Mouse (Mus musculus) gastrocnemius, adult 2 months (tissue): ENCODE measurements around the gene Fam180a. TPM values are rescaled to one million over a fixed set of nuclear protein-coding genes. Genes with fewer than 3 reads are reported as not detected.

Experiments used
- DNase-seq: peaks from one replicate; pipeline ENCODE4 v3.0.0; 2022
- H3K27ac ChIP-seq: fragments of 200-600 bp; 2 replicates; pipeline ENCODE4 v1.8.1; 2022; ENCODE audit warnings: mild to moderate bottlenecking
- H3K4me3 ChIP-seq: fragments of 200-600 bp; 2 replicates; pipeline ENCODE4 v1.8.1; 2022; ENCODE audit warnings: mild to moderate bottlenecking, moderate library complexity
- CTCF ChIP-seq: fragments of 200-600 bp; IDR thresholded peaks from 2 replicates; pipeline ENCODE4 v1.8.1; 2022; ENCODE audit warnings: antibody characterized with exemption, mild to moderate bottlenecking, moderate library complexity
- intact Hi-C: fragments of 180-260 bp; cut with DNase I; formaldehyde crosslinking; loops from one replicate; pipeline ENCODE4 v1.15.1; 2025
- total RNA-seq, 2 experiments: library from RNA; stranded (reverse); gene quantifications; 2 replicates each; pipeline ENCODE4 v1.2.3; 2021

Fam180a gene
- total RNA-seq, 2 experiments from 2014 or later = 0.36 to 2.0 TPM

GRCm38 (mm10) chr6:35303355-35303900 is 22.5 kb downstream of the Fam180a start:
- intact Hi-C loops = no loop called here
- DNase-seq = no peak

GRCm38 (mm10) chr6:35302581-35302980 is 23.4 kb downstream of the Fam180a start:
- H3K27ac ChIP-seq = no peak overlapping the region
- H3K4me3 ChIP-seq = no peak overlapping the region
- TF ChIP-seq CTCF = no peak
- no peak for DNase-seq
- intact Hi-C loops = no loop called here

More at GRCm38 (mm10) chr6:35303355-35303900, 22.5 kb downstream of the Fam180a start:
- TF ChIP-seq CTCF = no peak
- Histone ChIP-seq H3K4me3 (no peak overlapping the region), H3K27ac (no peak overlapping the region)

GRCm38 (mm10) chr6:35298323-35298722 is 27.6 kb downstream of the Fam180a start:
- TF ChIP-seq CTCF = no peak
- Histone ChIP-seq H3K4me3 (no peak overlapping the region), H3K27ac (no peak overlapping the region)
- DNase-seq = no peak
- intact Hi-C loops = no loop called here

GRCm38 (mm10) chr6:35297516-35298227 is 28.3 kb downstream of the Fam180a start:
- intact Hi-C loops = no loop called here
- no peak overlapping the region for H3K27ac ChIP-seq
- no peak for TF ChIP-seq CTCF
- no peak overlapping the region for H3K4me3 ChIP-seq
- no peak for DNase-seq

GRCm38 (mm10) chr6:35297001-35297400 is 28.9 kb downstream of the Fam180a start:
- intact Hi-C loops = no loop called here
- TF ChIP-seq CTCF = no peak
- no peak overlapping the region for H3K4me3 ChIP-seq
- DNase-seq = peak; percentile 33
- H3K27ac ChIP-seq = no peak overlapping the region

- intact Hi-C loops = no loop called here
- TF ChIP-seq CTCF = no peak
- H3K27ac ChIP-seq = no peak overlapping the region
- DNase-seq = no peak
- H3K4me3 ChIP-seq = no peak overlapping the region
These were observed 31.0 kb downstream of the Fam180a start for GRCm38 (mm10) chr6:35294964-35295363.

- no peak for TF ChIP-seq CTCF
- no peak for DNase-seq
- H3K27ac ChIP-seq = no peak overlapping the region
- H3K4me3 ChIP-seq = no peak overlapping the region
- intact Hi-C loops = no loop called here
These were observed 36.3 kb downstream of the Fam180a start for GRCm38 (mm10) chr6:35289676-35290075.

- no peak for TF ChIP-seq CTCF
- no peak for DNase-seq
- Histone ChIP-seq H3K4me3 (no peak overlapping the region), H3K27ac (peak overlapping the region; percentile 28; the same call in 1 of the 2 replicates)
- intact Hi-C loops = no loop called here
These were observed 37.0 kb downstream of the Fam180a start for GRCm38 (mm10) chr6:35288920-35289319.

GRCm38 (mm10) chr6:35288114-35288761 is 37.7 kb downstream of the Fam180a start:
- intact Hi-C loops = no loop called here
- Histone ChIP-seq H3K27ac (peak overlapping the region; percentile 28; the same call in 1 of the 2 replicates), H3K4me3 (no peak overlapping the region)
- TF ChIP-seq CTCF = no peak; the same call in 1 of the 2 replicates
- DNase-seq = peak; percentile 31

- TF ChIP-seq CTCF = no peak
- Histone ChIP-seq H3K27ac (no peak overlapping the region), H3K4me3 (no peak overlapping the region)
- DNase-seq = no peak
- intact Hi-C loops = no loop called here
These were observed 46.6 kb downstream of the Fam180a start for GRCm38 (mm10) chr6:35279306-35279705.

GRCm38 (mm10) chr6:35277903-35278587 is 47.9 kb downstream of the Fam180a start:
- DNase-seq = no peak
- intact Hi-C loops = no loop called here
- Histone ChIP-seq H3K4me3 (no peak overlapping the region), H3K27ac (no peak overlapping the region)
- no peak for TF ChIP-seq CTCF

GRCm38 (mm10) chr6:35273391-35274082 is 52.4 kb downstream of the Fam180a start:
- DNase-seq = no peak
- H3K27ac ChIP-seq = no peak overlapping the region
- intact Hi-C loops = no loop called here
- no peak overlapping the region for H3K4me3 ChIP-seq
- no peak for TF ChIP-seq CTCF
